Mouse (Mus musculus) hematopoietic stem cell, adult 5-6 weeks (primary cell): ENCODE results near the gene Fbxl17. TPM values are rescaled to one million over a fixed set of nuclear protein-coding genes. Genes with fewer than 3 reads are reported as not detected.

Experiments
- ATAC-seq, 2 experiments: fragments of 125-278 bp in 1 of 2; replicated peaks in 1 of 2; 2 replicates each; pipeline ENCODE4 v1.8.0; 2016 to 2017; ENCODE audit warnings: inconsistent platforms in 2 of 2, mild to moderate bottlenecking in 2 of 2, moderate number of reproducible peaks in 2 of 2, low read depth in 1 of 2, moderate TSS enrichment in 1 of 2; ENCODE audit not compliant: low FRiP score in 2 of 2, poor library complexity in 2 of 2, severe bottlenecking in 2 of 2, insufficient read depth in 1 of 2, low TSS enrichment in 1 of 2
- total RNA-seq: library from RNA; stranded (forward); fragments of 172-1452, 232-1000 nt; gene quantifications from 2 replicates; pipeline ENCODE4 v1.2.3, GENCODE M21; 2017

Gene Fbxl17
- total RNA-seq, 1 experiment from 2014 or later, result 8.8 TPM

DNA sequence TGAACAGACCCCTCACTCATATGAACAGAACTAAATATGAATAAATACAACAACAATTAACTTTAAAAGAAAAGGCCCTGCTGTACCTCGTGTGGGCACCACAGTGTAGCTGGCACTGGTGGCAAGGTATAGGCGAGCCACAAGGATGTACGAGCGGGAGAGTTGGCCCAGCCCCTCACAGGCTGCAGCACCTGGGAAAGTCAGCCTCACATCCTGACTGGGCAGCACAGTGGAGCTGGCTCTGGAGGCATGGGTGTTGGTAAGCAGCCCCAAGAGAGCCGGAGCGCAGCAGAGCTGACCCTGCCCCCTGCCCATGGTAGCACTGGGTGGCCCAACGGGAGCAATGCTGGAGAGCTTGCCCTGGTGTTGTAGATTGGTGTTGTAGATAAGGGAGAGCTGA lies 135.2 kb downstream of the Fbxl17 start:
- no peak for ATAC-seq

DNA sequence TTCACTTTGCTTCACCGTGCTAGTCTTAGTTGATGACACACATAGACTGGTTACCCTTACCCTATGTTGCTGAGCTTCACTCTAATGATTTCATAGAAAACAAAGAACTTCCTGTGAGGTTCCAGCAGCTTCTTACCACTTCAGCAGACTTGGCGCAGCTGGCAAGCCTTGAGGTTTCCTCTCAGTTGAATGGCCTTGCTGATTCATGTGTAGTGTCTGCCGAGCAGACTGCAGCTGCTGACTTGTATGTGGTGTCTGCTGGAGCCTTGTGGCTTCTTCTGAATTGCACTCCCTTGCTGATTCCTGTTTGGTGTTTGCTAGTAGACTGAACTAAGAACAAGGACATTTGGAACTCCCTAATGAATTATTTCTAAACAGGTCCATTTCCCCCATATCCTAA lies 137.6 kb downstream of the Fbxl17 start:
- no peak for ATAC-seq

DNA sequence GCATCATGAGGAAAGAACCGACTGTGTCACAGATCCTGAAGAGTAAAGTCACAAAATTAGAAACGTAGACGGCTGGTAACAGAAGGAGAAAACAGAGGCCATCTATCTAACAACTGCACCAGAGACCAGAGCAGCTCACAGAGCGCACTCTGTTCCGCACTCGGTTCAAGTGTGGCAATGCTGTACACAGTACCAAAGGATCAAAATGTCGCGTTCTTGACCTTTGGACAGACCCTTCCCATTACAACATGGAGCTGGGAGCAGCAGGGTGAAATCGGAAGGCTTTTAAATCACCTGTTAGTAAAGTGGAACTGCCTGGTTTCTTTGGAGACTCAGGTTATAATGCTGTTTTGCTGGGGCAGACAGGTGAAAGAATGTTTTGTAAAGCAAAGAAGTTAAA lies 138.1 kb downstream of the Fbxl17 start:
- no peak for ATAC-seq

DNA sequence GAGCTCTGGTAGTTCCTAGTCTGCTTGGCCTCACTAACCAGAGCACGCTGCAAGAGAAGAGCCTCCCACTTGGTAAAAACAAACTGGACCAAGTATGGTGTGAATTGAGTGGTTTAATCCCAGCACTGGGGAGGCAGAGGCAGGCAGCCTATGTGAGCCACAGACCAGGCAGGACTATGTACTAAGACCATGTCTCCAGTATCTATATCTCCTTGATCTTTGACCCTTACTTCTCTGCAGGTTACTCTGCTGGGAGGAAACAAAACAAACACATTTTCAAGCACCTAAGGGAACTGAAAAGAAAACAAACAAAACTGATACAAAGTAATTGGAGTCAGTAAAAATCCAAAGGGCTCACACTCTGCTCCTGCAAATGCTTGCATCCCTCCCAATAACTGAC lies 141.0 kb downstream of the Fbxl17 start:
- ATAC-seq, result no peak

DNA sequence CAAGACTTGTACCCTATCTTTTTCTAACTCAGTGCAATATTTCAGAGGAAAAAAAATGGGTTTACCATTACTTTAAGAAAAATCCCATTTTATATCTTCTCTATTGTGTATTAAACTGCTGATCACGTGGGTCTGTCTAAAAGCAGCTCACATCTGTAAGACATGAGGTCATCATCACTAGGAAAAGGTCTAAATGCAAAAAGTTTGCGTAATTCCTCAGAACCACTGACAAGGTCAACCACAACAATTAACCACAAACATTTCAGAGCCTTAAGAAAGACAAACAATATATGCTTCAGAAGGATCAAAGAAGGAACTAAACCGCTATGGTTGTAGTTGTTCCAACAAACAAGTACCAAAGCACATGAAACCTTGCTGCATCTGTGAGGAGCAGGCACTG lies 143.6 kb downstream of the Fbxl17 start:
- ATAC-seq, result no peak; a peak in 1 of 4 replicates

- no peak for ATAC-seq
These were observed 147.1 kb downstream of the Fbxl17 start for GRCm38 (mm10) chr17:63352634-63353195.

GRCm38 (mm10) chr17:63351682-63352081 lies 148.1 kb downstream of the Fbxl17 start:
- no peak for ATAC-seq

GRCm38 (mm10) chr17:63350876-63351509 lies 148.8 kb downstream of the Fbxl17 start:
- ATAC-seq, result no peak

GRCm38 (mm10) chr17:63344101-63344500 lies 155.7 kb downstream of the Fbxl17 start:
- no peak for ATAC-seq

GRCm38 (mm10) chr17:63343076-63343475 lies 156.7 kb downstream of the Fbxl17 start:
- ATAC-seq, result no peak

- no peak for ATAC-seq
These were observed 157.4 kb downstream of the Fbxl17 start for GRCm38 (mm10) chr17:63342440-63342839.

DNA sequence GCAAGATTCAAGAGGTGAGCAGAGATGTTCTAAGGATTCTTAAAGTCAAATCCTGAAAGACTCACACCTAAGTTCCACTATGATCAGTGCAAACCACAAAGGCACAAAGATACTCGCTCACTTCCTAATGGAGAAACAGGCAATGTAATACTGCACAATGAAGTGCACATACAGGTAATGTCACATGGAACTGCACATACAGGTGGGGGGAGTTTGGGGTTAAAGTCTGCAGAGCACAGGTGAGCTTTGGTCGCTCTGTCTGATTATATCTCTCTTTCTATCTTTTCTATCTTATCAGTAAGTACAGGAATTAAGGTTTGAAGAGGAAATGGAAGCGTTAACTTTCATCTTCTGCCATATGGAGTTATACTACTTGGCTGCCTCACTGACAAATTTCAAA lies 158.6 kb downstream of the Fbxl17 start:
- no peak for ATAC-seq

DNA sequence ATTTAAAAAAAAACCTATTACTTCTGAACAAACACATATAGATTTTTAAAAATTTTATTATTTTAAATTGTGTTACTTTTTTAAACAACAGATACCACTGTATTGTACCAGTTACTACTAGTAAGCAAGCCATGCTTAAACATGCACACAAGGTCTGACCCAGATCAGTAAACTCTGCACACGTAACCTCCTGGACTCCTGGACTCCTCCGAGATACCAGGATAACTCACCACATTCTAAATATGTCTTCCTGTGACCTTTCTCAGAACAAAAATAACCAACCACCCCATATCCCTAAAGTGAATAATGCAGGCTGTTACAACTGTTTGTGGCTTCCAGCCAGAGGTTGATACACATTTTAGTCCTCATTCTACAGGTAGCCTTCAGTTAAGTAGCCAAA lies 170.9 kb downstream of the Fbxl17 start:
- no peak for ATAC-seq

- no peak for ATAC-seq
These were observed 173.6 kb downstream of the Fbxl17 start for GRCm38 (mm10) chr17:63326227-63326626.

DNA sequence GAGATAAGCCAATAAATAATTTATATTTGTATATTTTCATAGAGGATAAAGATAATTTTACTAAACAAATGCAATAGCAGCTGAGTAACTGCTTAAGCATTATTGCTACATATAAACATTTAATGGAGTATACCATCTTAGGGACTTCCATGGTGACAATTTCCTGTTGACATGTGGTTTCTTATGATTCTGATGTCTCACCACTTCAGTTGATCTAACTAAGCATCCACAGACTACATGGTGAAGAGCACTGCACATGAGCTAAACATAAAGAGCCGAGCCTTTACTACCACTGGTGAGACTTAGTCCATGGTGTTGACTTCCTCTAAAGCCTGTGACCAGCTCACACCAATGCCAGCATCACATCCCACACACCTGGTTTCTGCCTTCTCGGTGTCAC lies 175.1 kb downstream of the Fbxl17 start:
- ATAC-seq, result no peak

DNA sequence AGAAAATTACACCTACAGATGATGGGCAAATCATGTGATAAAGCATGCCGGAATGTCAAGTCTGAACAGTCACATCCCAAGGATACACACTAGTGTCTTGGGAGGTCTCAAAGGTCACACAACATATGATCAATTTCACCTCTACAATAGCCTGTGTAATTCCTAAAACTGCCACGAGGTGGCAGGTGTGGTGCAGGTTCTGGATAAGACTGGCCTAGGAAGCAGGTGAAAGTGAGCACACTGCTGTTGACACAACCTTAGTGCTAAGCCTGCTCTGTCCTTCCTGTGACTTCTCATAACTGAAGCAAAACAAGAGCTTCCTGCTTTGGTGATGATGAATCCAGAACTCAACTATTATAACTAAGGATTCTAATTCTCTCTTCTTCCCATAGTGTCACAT lies 175.8 kb downstream of the Fbxl17 start:
- peak; percentile 78 to 87 for ATAC-seq

GRCm38 (mm10) chr17:63322846-63323245 lies 177.0 kb downstream of the Fbxl17 start:
- ATAC-seq, result no peak

DNA sequence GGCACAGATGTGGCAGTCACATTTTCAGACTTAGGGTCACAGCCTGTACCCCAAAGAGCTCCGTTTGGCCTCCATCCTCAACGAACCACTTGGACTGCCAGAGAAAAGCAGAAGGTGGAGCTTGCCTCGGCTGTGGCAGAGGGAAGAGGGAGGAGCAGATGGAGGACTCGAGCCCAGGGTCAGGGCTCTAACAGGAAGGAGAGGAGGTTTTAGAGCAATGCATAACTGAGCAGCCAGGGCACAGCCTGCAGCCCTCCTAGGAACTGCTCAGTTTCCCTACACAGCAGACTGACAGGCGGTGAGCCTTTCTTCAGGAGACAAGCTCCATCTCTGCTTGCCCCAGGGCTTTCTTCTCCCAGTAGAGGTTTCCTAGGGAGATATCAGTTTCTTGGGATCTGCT lies 178.5 kb downstream of the Fbxl17 start:
- peak; percentile 72 to 78 for ATAC-seq

DNA sequence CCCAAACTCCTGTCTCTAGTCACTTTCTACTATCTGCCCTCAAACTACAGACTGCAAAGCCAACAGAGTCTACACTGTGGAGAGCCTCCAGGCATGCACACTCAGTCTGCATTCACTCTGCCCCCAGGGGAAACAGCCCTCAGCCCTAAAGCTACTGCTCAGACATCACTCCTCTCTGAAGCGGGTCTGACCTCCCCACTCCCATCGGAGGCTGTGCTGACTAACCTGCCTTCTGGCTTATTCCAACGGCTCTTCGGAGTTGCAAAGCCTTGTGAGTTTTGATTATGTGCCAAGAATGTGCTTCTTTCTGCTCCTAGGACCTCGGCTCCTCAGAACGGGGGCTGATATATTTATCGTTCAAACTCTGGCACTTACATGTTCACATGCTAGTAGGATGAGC lies 182.3 kb downstream of the Fbxl17 start:
- ATAC-seq, result no peak
